Comparison of ENCODE assay signal across 9 mouse cellular contexts in the genomic region with DNA sequence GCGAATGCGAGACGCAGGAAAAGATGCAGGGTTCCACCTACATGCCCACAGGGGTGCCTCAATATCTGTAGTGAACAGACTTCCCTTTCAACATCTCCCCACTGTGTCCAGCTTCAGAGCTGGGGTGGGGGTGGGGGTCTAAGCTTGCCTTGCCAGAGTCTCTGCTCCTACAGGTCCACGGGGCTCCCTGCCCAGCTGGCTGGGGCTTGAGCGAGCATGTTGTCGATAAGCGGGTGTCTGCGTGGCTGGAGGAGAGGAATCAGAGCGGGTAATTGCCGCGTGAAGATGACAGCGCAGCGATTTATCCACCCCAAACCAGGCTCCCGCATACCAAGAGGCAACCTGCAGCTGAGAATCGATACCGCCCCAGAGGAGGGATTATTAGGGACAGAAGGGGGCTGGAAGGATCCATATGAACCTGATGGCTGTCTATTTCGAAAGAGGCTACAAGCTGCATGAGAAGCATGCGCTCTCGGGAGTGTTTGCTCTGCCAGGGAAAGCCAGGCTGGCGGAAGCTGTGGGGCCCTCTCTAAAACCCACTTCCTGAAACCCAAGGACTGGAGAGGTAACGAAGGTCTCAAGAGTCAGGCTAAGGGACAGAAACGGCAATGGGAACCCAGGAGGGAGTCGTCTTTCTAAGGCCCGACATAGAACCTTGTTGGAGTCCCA.
DNase-seq lines count a peak whose midpoint lies in the region; ATAC-seq lines count a peak whose summit lies in the region.
"Had no signal": no experiment of that assay in that cellular context is flagged by ENCODE, and none has a peak within 500 bp of the region (broad histone marks: within the 10 kb centered on the region; RNA-seq: fewer than 3 reads in every experiment).

No protein-coding gene starts in this region.

- intact Hi-C loops in heart, postnatal 25 days (cut with DNase I): no loop called here

- H3K9ac ChIP-seq in heart, embryonic 15.5 days: no peak overlapping the region

- no peaks in the 10 kb centered on the region for H3K9me3 ChIP-seq in heart, embryonic 15.5 days (replicated peaks)

- no peaks in the 10 kb centered on the region for H3K36me3 ChIP-seq in heart, embryonic 15.5 days
- H3K36me3 ChIP-seq: G1E had no signal

- H3K4me2 ChIP-seq in heart, embryonic 15.5 days: peak overlapping the region; percentile 51

- DNase-seq in heart, postnatal 25 days (ENCODE audit: low spot score): no peak
- peak; percentile 29 for DNase-seq in c-Kit-positive CD71-negative TER-119-negative erythroid progenitor cells, embryonic 14.5 days (ENCODE audit: low read depth)
- DNase-seq in layer of hippocampus, postnatal 10 days (ENCODE audit: low spot score in 2 of 2): peak; percentile 13 to 26
- no peak for DNase-seq in frontal cortex, postnatal 14 days (ENCODE audit: low spot score in 2 of 2)
- DNase-seq in urinary bladder, postnatal 14 days (ENCODE audit: low spot score): no peak
- no peak for DNase-seq in testis, postnatal 14 days (ENCODE audit: low spot score)

- ATAC-seq in heart, embryonic 15.5 days (replicated peaks; ENCODE audit: insufficient number of reproducible peaks, insufficient read depth, low FRiP score, low read depth): no peak
- ATAC-seq in monocyte, adult 5-6 weeks (replicated peaks; ENCODE audit: insufficient number of reproducible peaks, low FRiP score, low TSS enrichment, poor library complexity, severe bottlenecking): 0 out of 2 replicates have a peak, but pooled peaks have one; percentile 45

- peak overlapping the region; percentile 1; the same call in 1 of the 2 replicates for H3K4me3 ChIP-seq in heart, embryonic 15.5 days

- peaks cover 14% of the 10 kb centered on the region; the same call in 1 of the 2 replicates for H3K27me3 ChIP-seq in heart, embryonic 15.5 days

- no peak overlapping the region for H3K27ac ChIP-seq in heart, embryonic 15.5 days

- H3K4me1 ChIP-seq in heart, embryonic 15.5 days (replicated peaks): peaks cover 18% of the 10 kb centered on the region

- 44% methylated on average over 24 of the region's 24 CpGs for WGBS in heart, embryonic 15.5 days

Comparison
In these comparisons a context has a peak if more than half of its experiments do, and no peak if none do; other contexts are left out.
1. DNase-seq: peak in c-Kit-positive CD71-negative TER-119-negative erythroid progenitor cells, embryonic 14.5 days (single experiment) and layer of hippocampus, postnatal 10 days (2 of 2); none in heart, postnatal 25 days (single experiment), frontal cortex, postnatal 14 days (0 of 2), urinary bladder, postnatal 14 days (single experiment) and testis, postnatal 14 days (single experiment).